Mouse (Mus musculus): Measurements from ENCODE around the gene Olfr110.

DNA sequence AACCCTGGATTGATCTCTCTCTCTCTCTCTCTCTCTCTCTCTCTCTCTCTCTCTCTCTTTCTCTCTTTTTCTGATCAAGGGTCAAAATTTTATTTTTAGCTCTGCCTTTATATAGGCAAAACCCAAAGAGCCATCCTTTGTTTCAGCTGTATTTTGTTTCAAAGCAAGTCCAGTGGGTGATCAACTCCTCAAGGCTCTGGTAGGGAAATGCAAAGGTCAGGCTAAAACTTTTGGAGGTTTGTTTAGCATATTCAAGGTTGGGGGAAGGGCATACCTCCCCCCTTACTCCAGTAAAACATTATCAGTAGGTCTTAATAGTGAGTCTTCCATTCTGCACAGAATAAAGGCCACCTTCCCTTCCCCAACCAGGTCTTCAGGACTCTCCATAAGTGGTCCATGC, 42.9 kb downstream of the Olfr110 start:
- TF ChIP-seq CTCF (IDR thresholded peaks at IDR 0.05; ENCODE audit: low read depth, low read length) (no peak), TAL1 (conservative IDR thresholded peaks at IDR 0.05; ENCODE audit: low read depth, low read length) (no peak), POLR2AphosphoS5 (IDR thresholded peaks at IDR 0.05; ENCODE audit: insufficient replicate concordance, low read depth, low read length) (no peak), GATA2 (IDR thresholded peaks at IDR 0.05; ENCODE audit: borderline replicate concordance, low read depth, low read length) (no peak)
